Mouse (Mus musculus) olfactory bulb, adult 2 months (tissue): ENCODE data around the gene Thsd1. TPM values are rescaled to one million over a fixed set of nuclear protein-coding genes. Genes with fewer than 3 reads are reported as not detected.

ENCODE experiments used
- H3K27ac ChIP-seq: fragments of 200-500 bp; 2 replicates; pipeline ENCODE4 v1.5.1; 2012; ENCODE audit warnings: low read depth, low read length; ENCODE audit not compliant: insufficient read depth
- H3K4me1 ChIP-seq: fragments of 200-500 bp; 2 replicates; pipeline ENCODE4 v1.6.1; 2012; ENCODE audit warnings: low read length; ENCODE audit not compliant: control insufficient read depth, insufficient read depth
- H3K4me3 ChIP-seq: fragments of 200-500 bp; 2 replicates; pipeline ENCODE4 v1.5.1; 2012; ENCODE audit warnings: mild to moderate bottlenecking, low read depth, low read length, moderate library complexity; ENCODE audit not compliant: insufficient read depth
- CTCF ChIP-seq: fragments of 200-500 bp; IDR thresholded peaks from 2 replicates; pipeline ENCODE4 v1.5.1; 2012; ENCODE audit warnings: low read depth, mild to moderate bottlenecking, low read length, moderate library complexity; ENCODE audit not compliant: insufficient read depth
- POLR2A ChIP-seq: fragments of 200-500 bp; IDR thresholded peaks from 2 replicates; pipeline ENCODE4 v1.6.1; 2012; ENCODE audit warnings: mild to moderate bottlenecking, low read depth, low read length, moderate library complexity; ENCODE audit not compliant: insufficient read depth
- WGBS: fragments of 180-500 bp; shearing (Covaris S2); methylation state at CpG from one replicate; pipeline ENCODE4 v1.1.7; 2018; 5-methylcytosine and 5-hydroxymethylcytosine counted together
- polyA plus RNA-seq: library from polyadenylated mRNA; stranded (reverse); fragments of >200 nt; gene quantifications from 2 replicates; pipeline ENCODE4 v1.2.4, GENCODE M21; 2012; ENCODE audit warnings: low replicate concordance; ENCODE audit not compliant: missing spikeins, insufficient read depth, insufficient read length

The Thsd1 gene
- polyA plus RNA-seq, 1 experiment = not detected

- Histone ChIP-seq H3K27ac (no peak overlapping the region), H3K4me3 (no peak overlapping the region), H3K4me1 (no peaks in the 10 kb centered on the region)
- TF ChIP-seq CTCF = no peak
- no peak for TF ChIP-seq POLR2A
- 61% methylated on average over 9 of the region's 9 CpGs for WGBS
Measured at GRCm38 (mm10) chr8:22260091-22260722, 33.1 kb downstream of the Thsd1 start.

DNA sequence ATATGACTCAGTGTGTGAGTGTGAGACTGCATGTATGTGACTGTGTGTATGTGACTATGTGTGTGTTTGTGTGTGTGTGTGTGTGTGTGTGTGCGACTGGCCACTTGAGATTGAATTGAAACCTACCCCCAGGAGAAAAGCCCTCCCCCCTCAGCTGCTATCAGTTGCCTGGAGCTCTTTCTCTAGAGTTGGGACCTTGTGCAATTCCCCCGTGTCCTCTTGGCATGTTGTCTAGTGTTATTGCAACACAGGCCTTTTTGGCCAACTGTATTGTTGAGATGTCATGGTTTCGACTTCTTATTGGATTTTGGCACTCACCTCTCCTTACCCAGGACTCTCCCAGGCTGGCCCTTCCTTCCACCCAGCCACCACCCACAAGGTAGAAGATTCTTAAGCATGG is 35.2 kb downstream of the Thsd1 start:
- 84% methylated on average over 3 of the region's 3 CpGs for WGBS
- Histone ChIP-seq H3K4me3 (no peak overlapping the region), H3K4me1 (no peaks in the 10 kb centered on the region), H3K27ac (no peak overlapping the region)
- TF ChIP-seq POLR2A (no peak), CTCF (no peak)

DNA sequence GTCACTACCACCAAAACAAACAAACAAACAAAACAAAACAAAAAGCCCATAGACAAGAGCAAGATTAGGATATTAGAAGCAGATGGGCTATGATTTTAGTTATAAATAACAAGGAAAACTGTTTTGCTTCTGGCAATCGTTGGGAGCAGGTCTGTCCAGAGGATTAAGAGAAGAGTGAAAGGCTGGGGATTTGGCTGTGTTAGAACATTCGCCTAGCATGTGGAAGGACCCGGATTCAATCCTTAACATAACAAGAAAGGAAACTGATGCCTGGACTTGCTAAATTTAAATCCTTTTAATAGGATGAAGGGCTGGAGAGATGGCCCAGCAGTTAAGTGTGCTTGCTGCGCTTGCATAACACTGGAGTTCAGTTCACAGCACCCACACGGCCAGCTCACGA is 37.2 kb downstream of the Thsd1 start:
- WGBS = 61% methylated on average over 6 of the region's 6 CpGs
- TF ChIP-seq POLR2A (no peak), CTCF (no peak)
- H3K27ac ChIP-seq = no peak overlapping the region
- no peaks in the 10 kb centered on the region for H3K4me1 ChIP-seq
- no peak overlapping the region for H3K4me3 ChIP-seq

GRCm38 (mm10) chr8:22264787-22265186 is 37.7 kb downstream of the Thsd1 start:
- Histone ChIP-seq H3K27ac (no peak overlapping the region), H3K4me1 (no peaks in the 10 kb centered on the region), H3K4me3 (no peak overlapping the region)
- TF ChIP-seq POLR2A (no peak), CTCF (no peak)
- 48% methylated on average over 6 of the region's 6 CpGs for WGBS

- 63% methylated on average over 1 of the region's 1 CpGs for WGBS
Measured at GRCm38 (mm10) chr8:22265194-22265593, 38.1 kb downstream of the Thsd1 start.

DNA sequence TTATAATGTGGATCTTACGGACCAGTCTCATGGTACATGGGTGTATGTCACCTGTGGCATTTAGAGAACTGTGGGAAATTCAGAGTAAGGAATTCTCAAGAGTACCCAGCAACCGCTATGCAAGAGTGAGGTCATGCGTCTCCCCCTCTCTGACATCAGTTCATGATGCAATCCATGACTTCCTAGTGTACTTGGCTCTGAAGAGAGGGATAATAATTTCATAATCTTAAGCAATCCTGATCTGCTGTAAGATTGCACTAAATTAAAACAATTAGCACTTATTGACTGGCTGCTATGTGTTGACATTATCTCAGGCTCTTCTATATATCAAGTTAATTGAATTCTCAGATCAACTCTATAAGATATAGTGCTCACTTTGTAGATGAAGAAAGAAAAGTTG is 39.7 kb downstream of the Thsd1 start:
- 96% methylated on average over 3 of the region's 3 CpGs for WGBS
- Histone ChIP-seq H3K27ac (no peak overlapping the region), H3K4me1 (no peaks in the 10 kb centered on the region), H3K4me3 (no peak overlapping the region)
- TF ChIP-seq POLR2A (no peak), CTCF (no peak)

More at GRCm38 (mm10) chr8:22265194-22265593, 38.1 kb downstream of the Thsd1 start:
- Histone ChIP-seq H3K27ac (no peak overlapping the region), H3K4me1 (no peaks in the 10 kb centered on the region), H3K4me3 (no peak overlapping the region)
- TF ChIP-seq CTCF = no peak
- TF ChIP-seq POLR2A = no peak

DNA sequence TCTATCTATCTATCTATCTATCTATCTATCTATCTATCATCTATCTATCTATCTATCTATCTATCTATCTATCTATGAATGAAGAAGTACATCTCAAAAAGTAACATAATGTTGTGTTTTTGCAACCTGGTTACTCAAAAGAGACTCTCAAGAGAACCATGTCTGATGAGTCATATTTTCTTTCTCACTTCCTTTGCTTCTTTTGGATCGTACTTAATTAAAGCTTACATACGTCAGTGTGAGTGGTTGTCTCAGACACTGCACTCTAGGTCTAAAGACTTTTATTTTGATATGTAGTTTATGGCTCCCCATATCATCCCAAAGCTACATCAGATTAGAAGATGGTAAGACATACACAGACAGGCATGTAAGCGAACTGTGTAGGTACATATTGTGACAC is 46.0 kb downstream of the Thsd1 start:
- Histone ChIP-seq H3K27ac (no peak overlapping the region), H3K4me3 (no peak overlapping the region), H3K4me1 (no peaks in the 10 kb centered on the region)
- TF ChIP-seq POLR2A (no peak), CTCF (no peak)
- 49% methylated on average over 3 of the region's 3 CpGs for WGBS

DNA sequence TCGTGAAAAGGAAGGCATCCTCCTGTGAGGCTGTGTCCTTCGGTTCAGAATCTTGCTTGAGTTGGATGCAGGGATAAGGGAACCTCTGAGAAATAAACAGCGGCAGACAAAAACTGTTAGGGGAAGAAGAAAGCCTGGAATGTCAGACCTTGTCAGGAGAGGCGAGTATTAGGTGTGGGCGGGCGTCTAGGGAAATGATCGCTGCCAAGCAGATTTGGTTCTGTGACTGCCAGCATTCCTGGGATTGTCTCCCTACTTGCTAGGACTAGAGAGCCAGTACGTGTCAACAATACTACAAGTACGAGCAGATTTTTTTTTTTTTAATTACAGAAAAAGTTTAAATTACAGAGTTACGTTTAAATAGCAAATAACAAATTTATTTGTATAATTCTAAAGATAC is 47.5 kb downstream of the Thsd1 start:
- Histone ChIP-seq H3K4me1 (no peaks in the 10 kb centered on the region), H3K4me3 (no peak overlapping the region), H3K27ac (no peak overlapping the region)
- no peak for TF ChIP-seq CTCF
- no peak for TF ChIP-seq POLR2A
- 72% methylated on average over 10 of the region's 10 CpGs for WGBS

GRCm38 (mm10) chr8:22282999-22283491 is 55.9 kb downstream of the Thsd1 start, which contains the start of gene Tpte:
TSS of gene Tpte (plus strand) at chr8:22283441.
- no peaks in the 10 kb centered on the region for H3K4me1 ChIP-seq
- no peak within 1 kb of the TSS for H3K27ac ChIP-seq
- H3K4me3 ChIP-seq = no peak within 1 kb of the TSS
- WGBS = 51% methylated on average over 2 of the region's 2 CpGs
- TF ChIP-seq CTCF = no peak
- TF ChIP-seq POLR2A = no peak
